Mouse (Mus musculus) heart, embryonic 10.5 days (tissue): ENCODE results near the gene Sdk1. TPM values are rescaled to one million over a fixed set of nuclear protein-coding genes. Genes with fewer than 3 reads are reported as not detected.

Experiments used
- DNase-seq: peaks from one replicate; pipeline ENCODE4 v3.0.0-alpha.2; 2017; ENCODE audit warnings: low spot score
- H3K27ac ChIP-seq: fragments of 300-500 bp; sonication (generic); 2 replicates; pipeline ENCODE4 v1.5.1; 2016; ENCODE audit warnings: mild to moderate bottlenecking
- H3K27me3 ChIP-seq: fragments of 300-500 bp; sonication (generic); 2 replicates; pipeline ENCODE4 v1.6.1; 2016; ENCODE audit warnings: mild to moderate bottlenecking; ENCODE audit not compliant: poor library complexity, insufficient read depth, severe bottlenecking
- H3K36me3 ChIP-seq: fragments of 300-500 bp; sonication (generic); 2 replicates; pipeline ENCODE4 v1.6.1; 2016; ENCODE audit warnings: mild to moderate bottlenecking, moderate library complexity
- H3K4me1 ChIP-seq: fragments of 300-500 bp; sonication (generic); 2 replicates; pipeline ENCODE4 v1.6.1; 2016; ENCODE audit warnings: mild to moderate bottlenecking
- H3K4me3 ChIP-seq: fragments of 300-500 bp; sonication (generic); 2 replicates; pipeline ENCODE4 v1.5.1; 2016; ENCODE audit warnings: mild to moderate bottlenecking, moderate library complexity
- H3K9me3 ChIP-seq: fragments of 300-500 bp; sonication (generic); 2 replicates; pipeline ENCODE4 v1.6.1; 2016; ENCODE audit warnings: mild to moderate bottlenecking, moderate library complexity
- WGBS: fragments of 180-500 bp; shearing (Covaris S2); methylation state at CpG from one replicate; pipeline ENCODE4 v1.1.7; 2016; 5-methylcytosine and 5-hydroxymethylcytosine counted together
- polyA plus RNA-seq: library from polyadenylated mRNA; unstranded; fragments of >200 nt; fragmentation: Nextera tagmentation; extraction: Ambion mirVana; gene quantifications from 2 replicates; pipeline ENCODE4 v1.2.1, GENCODE M21; 2016

Gene Sdk1
- polyA plus RNA-seq, 1 experiment from 2014 or later, result 3.1 TPM

DNA sequence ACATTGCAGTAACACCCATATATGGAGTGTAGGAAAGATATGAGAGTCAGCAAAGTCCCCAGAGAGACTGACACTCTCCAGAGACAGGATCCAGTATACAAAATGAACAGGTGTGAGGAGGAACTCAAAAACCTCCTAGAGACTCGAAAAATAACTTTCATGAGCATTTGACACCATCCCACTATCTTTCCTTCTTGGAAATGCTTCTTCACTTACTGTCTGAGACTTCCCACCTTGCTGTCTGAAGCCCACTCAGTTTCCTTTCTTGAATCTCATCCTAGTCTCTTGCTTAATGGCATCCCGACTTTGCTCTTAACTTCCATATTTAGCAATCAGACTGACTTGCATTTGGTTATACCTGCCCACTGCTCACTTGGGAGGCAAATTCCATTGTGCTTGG is 40.5 kb downstream of the Sdk1 start:
- Histone ChIP-seq H3K4me1 (0 out of 2 replicates have a peak, but pooled peaks cover 10% of the 10 kb centered on the region), H3K9me3 (no peaks in the 10 kb centered on the region), H3K36me3 (no peaks in the 10 kb centered on the region), H3K4me3 (no peak overlapping the region), H3K27ac (no peak overlapping the region), H3K27me3 (no peaks in the 10 kb centered on the region)
- DNase-seq, result no peak
- 54% methylated on average over 2 of the region's 2 CpGs for WGBS

DNA sequence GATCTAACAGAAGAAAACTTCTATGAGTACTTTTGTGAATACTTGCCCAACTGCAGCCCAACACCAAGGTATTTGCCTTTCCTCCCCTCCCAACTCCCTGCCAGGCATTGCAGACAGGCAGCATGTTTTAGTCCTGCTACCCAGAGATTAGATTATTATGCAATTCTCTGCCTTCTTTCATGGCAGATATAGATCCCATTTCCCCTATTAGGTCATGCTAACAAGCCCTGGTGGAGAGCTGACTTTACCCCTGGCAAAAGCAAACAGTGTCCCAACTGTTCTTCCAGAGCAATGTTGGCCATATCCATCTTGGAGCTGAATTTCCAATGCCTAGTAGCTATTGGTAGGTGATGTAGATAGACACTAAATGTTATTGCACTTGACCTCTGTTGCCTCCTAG is 48.3 kb downstream of the Sdk1 start:
- Histone ChIP-seq H3K27me3 (no peaks in the 10 kb centered on the region), H3K27ac (no peak overlapping the region), H3K4me3 (no peak overlapping the region), H3K4me1 (no peaks in the 10 kb centered on the region), H3K36me3 (no peaks in the 10 kb centered on the region), H3K9me3 (no peaks in the 10 kb centered on the region)
- DNase-seq, result no peak

DNA sequence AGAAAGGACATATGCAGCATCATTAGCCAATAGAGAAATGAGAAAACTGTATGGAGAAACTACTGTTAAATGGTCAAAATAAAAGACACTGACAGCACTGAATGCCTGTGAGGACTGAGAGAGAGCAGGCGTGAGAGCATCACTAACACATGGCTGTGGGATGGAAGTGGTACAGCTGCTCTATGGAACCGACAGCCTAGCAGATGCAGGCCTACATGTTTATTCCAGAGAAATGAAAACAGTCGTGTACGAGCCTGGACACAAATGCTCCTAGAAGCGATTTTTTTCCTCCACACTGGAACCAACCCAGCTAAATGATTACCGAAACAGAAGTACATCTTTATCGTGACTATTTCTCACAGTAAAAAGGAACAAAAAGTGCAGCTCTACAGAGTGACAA is 54.0 kb downstream of the Sdk1 start:
- Histone ChIP-seq H3K9me3 (no peaks in the 10 kb centered on the region), H3K4me1 (peaks cover 3% of the 10 kb centered on the region; the same call in 1 of the 2 replicates), H3K27ac (no peak overlapping the region), H3K27me3 (no peaks in the 10 kb centered on the region), H3K4me3 (no peak overlapping the region), H3K36me3 (no peaks in the 10 kb centered on the region)
- no peak for DNase-seq
- 85% methylated on average over 7 of the region's 7 CpGs for WGBS

DNA sequence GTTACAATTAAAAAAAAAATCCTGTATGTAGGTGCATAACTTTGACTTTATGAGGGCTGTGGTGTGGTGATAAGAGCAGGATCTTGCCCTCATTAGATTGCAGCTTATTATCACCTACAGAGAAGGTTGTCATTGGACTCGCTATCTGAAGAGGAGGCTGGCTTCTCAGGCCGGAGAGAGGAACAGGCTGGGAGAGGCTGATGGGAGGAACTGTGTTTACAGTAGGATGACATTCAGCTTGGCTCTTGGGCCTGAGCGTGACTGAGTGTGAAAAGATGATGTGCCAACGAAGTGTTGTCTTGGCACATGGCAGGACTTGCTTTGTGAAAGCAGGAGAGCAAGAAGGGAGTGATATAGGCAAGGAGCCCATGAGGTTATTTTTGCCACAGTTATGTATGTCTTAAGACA is 61.0 kb downstream of the Sdk1 start:
- no peaks in the 10 kb centered on the region for H3K36me3 ChIP-seq
- H3K27me3 ChIP-seq, result no peaks in the 10 kb centered on the region
- no peak for DNase-seq
- H3K4me3 ChIP-seq, result no peak overlapping the region
- no peaks in the 10 kb centered on the region for H3K9me3 ChIP-seq
- H3K27ac ChIP-seq, result no peak overlapping the region
- WGBS, result 24% methylated on average over 4 of the region's 4 CpGs
- peaks cover 17% of the 10 kb centered on the region for H3K4me1 ChIP-seq

DNA sequence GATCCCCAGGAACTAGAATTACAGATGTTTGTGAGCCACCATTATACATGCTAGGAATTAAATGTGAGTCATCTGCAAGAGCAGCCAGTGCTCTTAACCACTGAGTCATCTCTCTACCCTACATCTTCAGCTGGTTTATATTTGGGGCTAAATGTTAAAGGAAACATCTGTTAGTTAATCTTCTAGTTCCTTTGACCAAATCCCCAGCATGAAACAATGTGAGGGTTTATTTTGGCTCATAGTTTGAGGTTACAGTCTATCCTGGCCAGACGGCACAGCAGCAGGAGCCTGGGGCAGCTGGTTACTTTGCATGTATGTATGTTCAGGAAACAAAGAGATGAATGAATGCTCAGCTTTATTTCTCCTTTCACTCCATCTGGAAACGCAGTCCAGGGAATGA is 62.5 kb downstream of the Sdk1 start:
- 79% methylated on average over 2 of the region's 2 CpGs for WGBS
- Histone ChIP-seq H3K27ac (no peak overlapping the region), H3K36me3 (no peaks in the 10 kb centered on the region), H3K9me3 (no peaks in the 10 kb centered on the region), H3K4me3 (no peak overlapping the region), H3K27me3 (no peaks in the 10 kb centered on the region), H3K4me1 (peaks cover 17% of the 10 kb centered on the region)
- DNase-seq, result no peak

DNA sequence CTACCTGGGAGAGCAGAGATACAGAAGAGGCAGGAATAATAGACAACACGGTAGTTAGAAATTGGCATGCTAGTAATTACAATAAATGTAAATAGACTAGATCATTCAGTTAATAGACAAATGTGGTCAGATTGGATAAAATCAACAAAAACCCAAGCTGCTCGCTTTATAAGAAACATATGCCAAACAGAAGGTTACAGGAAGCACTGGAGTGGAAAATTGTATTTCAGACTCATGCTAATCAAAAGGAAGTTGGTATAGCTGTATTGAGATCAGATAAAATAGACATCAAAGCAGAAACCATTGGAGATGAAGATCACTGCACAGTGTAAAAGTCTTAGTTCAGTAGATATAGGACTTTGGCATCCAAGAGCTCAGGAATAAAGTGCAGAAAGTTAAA is 63.4 kb downstream of the Sdk1 start:
- H3K4me3 ChIP-seq, result no peak overlapping the region
- H3K4me1 ChIP-seq, result peaks cover 17% of the 10 kb centered on the region
- H3K9me3 ChIP-seq, result no peaks in the 10 kb centered on the region
- H3K36me3 ChIP-seq, result no peaks in the 10 kb centered on the region
- no peak overlapping the region for H3K27ac ChIP-seq
- no peak for DNase-seq
- 83% methylated on average over 2 of the region's 2 CpGs for WGBS
- H3K27me3 ChIP-seq, result no peaks in the 10 kb centered on the region

DNA sequence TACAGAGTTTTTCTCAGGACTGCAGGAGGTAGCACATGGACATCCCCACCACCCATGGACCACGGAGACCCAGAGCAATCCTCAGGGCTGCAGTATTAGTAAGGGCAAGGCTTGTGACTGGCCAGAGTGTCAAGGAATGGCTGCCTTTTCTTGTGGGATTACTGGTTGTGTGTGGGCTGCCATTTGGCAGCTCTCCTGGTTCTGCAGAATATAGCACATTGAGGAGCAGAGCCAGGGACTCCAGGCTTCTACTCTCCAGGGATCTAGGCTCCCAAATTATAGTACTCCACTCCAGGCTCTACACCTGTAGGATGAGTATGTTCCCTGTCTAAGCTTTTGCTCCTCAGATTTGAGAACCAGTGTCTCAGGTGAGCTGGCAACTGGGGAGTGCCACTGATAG is 69.4 kb downstream of the Sdk1 start:
- Histone ChIP-seq H3K4me3 (no peak overlapping the region), H3K4me1 (peaks cover 17% of the 10 kb centered on the region), H3K27ac (no peak overlapping the region), H3K36me3 (no peaks in the 10 kb centered on the region), H3K27me3 (no peaks in the 10 kb centered on the region), H3K9me3 (no peaks in the 10 kb centered on the region)
- DNase-seq, result no peak
- 85% methylated on average over 1 of the region's 1 CpGs for WGBS

DNA sequence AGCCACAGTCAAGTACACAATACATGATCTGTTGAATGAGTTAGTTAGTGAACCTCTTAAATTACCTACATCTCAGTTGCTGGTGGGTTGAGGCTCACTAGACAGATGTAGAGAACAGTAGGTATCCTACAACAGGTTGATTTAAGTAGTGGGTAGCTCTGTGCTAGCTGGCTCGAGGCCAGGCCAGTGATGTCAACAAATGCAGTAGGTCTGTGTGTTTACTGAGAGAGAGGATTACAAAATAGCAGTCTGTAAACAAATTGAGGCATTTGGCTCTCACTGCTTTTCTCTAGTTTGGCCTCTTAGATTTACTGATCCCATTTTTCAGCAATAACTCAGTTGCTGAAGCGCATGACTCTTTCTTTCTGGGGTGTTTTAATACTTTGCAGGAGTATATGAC is 70.5 kb downstream of the Sdk1 start:
- no peak overlapping the region for H3K27ac ChIP-seq
- H3K9me3 ChIP-seq, result no peaks in the 10 kb centered on the region
- WGBS, result 67% methylated on average over 2 of the region's 2 CpGs
- H3K4me3 ChIP-seq, result no peak overlapping the region
- no peaks in the 10 kb centered on the region for H3K27me3 ChIP-seq
- H3K4me1 ChIP-seq, result peaks cover 17% of the 10 kb centered on the region
- no peak for DNase-seq
- H3K36me3 ChIP-seq, result no peaks in the 10 kb centered on the region

DNA sequence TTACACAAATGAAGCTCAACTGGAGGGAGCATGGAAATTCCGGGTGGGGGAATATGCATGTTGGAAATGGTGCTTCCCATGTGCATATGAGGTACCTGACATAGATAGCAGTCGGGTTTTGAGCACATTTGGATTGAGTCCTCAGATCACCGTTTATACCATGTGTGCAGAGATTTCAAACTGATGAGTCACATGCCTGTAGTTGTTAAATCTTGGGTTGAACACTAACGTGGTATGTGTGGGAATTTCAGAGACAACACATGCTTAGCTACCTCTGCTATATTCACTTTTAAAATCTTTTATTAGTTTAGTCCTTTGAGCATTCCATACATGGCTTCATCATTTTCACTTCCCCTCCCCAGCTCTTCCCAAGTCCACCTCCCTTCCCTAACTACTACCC is 71.0 kb downstream of the Sdk1 start:
- Histone ChIP-seq H3K27ac (no peak overlapping the region), H3K4me1 (peaks cover 17% of the 10 kb centered on the region), H3K36me3 (no peaks in the 10 kb centered on the region), H3K9me3 (no peaks in the 10 kb centered on the region), H3K4me3 (no peak overlapping the region), H3K27me3 (no peaks in the 10 kb centered on the region)
- WGBS, result 76% methylated on average over 4 of the region's 4 CpGs
- DNase-seq, result no peak

DNA sequence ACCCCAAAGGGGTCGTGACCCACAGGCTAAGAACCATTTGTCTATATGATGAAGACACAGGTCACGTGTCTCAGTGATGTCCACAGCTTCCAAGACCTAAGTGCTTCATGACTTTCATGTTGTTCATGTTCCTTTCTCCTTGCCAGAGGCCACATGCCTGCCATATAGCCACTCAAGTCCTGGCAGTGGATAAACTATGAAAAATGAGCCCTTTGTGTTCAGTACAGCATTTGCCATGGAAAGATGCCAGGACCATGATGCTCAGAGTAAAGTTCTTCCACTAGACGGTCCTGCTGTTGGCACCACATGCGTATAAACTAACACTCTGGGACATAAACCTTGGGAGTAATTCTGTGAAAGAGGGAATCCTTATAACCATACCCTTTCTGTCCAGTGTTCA is 75.8 kb downstream of the Sdk1 start:
- no peaks in the 10 kb centered on the region for H3K9me3 ChIP-seq
- H3K4me3 ChIP-seq, result no peak overlapping the region
- H3K27ac ChIP-seq, result no peak overlapping the region
- H3K36me3 ChIP-seq, result no peaks in the 10 kb centered on the region
- H3K4me1 ChIP-seq, result peaks cover 11% of the 10 kb centered on the region
- no peak for DNase-seq
- WGBS, result 85% methylated on average over 4 of the region's 4 CpGs
- H3K27me3 ChIP-seq, result no peaks in the 10 kb centered on the region

DNA sequence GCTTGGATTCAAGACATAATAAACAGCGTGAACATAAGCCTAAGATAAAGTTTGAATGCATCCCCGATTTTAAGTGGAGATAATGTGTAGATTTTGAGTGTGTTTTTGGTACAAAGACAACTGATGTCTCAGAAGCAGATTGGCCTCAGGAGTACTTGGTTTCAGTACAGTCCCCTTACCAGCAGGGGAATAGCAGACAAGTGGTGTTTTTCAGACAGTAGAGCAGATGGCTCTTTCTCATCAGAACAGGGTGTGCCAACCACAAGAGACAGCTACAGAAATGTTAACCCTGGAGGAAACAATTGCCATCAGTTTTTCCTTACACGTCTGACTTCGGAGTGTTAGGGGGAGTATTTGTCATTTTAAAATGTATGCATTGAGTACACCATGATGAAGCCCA is 83.6 kb downstream of the Sdk1 start:
- WGBS, result 71% methylated on average over 4 of the region's 4 CpGs
- H3K4me1 ChIP-seq, result no peaks in the 10 kb centered on the region
- H3K27ac ChIP-seq, result no peak overlapping the region
- H3K36me3 ChIP-seq, result no peaks in the 10 kb centered on the region
- no peaks in the 10 kb centered on the region for H3K27me3 ChIP-seq
- H3K9me3 ChIP-seq, result no peaks in the 10 kb centered on the region
- DNase-seq, result no peak
- H3K4me3 ChIP-seq, result no peak overlapping the region

DNA sequence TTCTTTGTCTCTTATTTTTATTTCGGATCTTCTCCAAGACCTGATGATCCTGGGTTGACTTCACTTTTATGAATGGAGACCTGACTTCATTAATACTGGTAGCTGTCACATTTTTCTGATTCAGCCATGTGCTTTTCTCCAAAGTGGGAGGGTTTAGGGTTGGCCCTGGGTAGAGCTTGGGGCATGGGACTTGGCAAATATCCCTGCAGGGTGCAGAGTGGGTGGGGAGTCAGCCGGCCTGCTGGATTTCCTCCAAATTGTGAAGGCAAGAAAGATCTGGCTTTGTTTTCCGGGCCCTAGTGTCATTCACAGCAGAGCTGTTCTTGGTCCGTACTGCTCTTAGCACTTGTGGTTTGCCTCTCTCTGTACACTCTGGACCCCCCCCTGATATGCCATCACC is 103.1 kb downstream of the Sdk1 start:
- Histone ChIP-seq H3K27ac (no peak overlapping the region), H3K27me3 (no peaks in the 10 kb centered on the region), H3K4me1 (peaks cover 16% of the 10 kb centered on the region), H3K36me3 (peaks cover 8% of the 10 kb centered on the region; the same call in 1 of the 2 replicates), H3K9me3 (no peaks in the 10 kb centered on the region), H3K4me3 (no peak overlapping the region)
- no peak for DNase-seq
- WGBS, result 77% methylated on average over 4 of the region's 4 CpGs

DNA sequence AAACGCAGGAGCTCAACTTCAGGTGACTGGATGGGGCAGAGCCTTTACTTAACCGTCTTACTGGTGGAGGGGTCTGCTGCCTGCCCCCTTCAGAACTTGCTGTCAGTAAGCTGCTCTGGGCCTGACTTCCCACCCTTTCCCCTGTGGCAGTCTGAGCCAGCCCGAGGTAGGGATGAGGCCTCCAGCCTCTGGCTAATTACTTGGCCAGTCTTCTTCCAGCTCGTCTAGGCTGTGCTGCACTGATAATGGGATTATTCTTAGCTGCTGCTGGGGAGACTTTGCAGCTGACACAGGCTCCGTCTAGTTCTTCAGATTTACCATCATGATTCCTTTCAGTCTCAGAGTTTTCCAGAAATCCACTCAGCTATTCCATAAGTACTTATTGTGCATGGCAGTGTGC is 104.2 kb downstream of the Sdk1 start:
- peaks cover 11% of the 10 kb centered on the region; the same call in 1 of the 2 replicates for H3K36me3 ChIP-seq
- H3K4me1 ChIP-seq, result peaks cover 16% of the 10 kb centered on the region
- DNase-seq, result no peak
- peak overlapping the region; percentile 6; the same call in 1 of the 2 replicates for H3K27ac ChIP-seq
- no peak overlapping the region for H3K4me3 ChIP-seq
- no peaks in the 10 kb centered on the region for H3K27me3 ChIP-seq
- 38% methylated on average over 5 of the region's 5 CpGs for WGBS
- no peaks in the 10 kb centered on the region for H3K9me3 ChIP-seq

DNA sequence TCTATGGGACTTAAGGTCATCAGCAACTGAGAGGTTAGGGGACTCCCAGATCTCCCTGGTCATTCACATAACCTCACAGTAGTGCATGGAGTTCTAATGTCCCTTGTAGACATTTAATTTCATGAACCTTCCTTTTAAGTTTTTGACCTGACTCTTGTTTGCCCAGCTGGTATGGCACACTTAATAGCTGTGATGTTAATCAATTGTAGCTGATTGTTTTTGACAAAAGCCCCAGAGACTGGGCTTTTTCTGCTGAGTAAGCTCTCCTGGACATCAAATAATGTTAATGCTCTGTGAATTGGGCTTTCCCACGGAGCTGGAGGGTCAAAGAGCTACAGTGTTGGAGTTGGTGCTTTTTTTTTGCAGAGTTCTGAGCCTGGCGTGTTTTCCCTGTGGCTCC is 121.4 kb downstream of the Sdk1 start:
- 56% methylated on average over 2 of the region's 2 CpGs for WGBS
- Histone ChIP-seq H3K27me3 (no peaks in the 10 kb centered on the region), H3K4me1 (peaks cover 8% of the 10 kb centered on the region; the same call in 1 of the 2 replicates), H3K4me3 (no peak overlapping the region), H3K9me3 (no peaks in the 10 kb centered on the region), H3K27ac (no peak overlapping the region), H3K36me3 (no peaks in the 10 kb centered on the region)
- DNase-seq, result no peak
